Comparison of ENCODE assay signal across 14 mouse cellular contexts in genomic region chr1:171187851-171188700, GRCm38 (mm10). TPM values are rescaled to one million over a fixed set of nuclear protein-coding genes. Genes with fewer than 3 reads are reported as not detected.
DNase-seq lines count a peak whose midpoint lies in the region; ATAC-seq lines count a peak whose summit lies in the region.
"Had no signal": no experiment of that assay in that cellular context is flagged by ENCODE, and none has a peak within 500 bp of the region (broad histone marks: within the 10 kb centered on the region; RNA-seq: fewer than 3 reads in every experiment).

No protein-coding gene starts in this region.

- no peak overlapping the region for H3K4me2 ChIP-seq in heart, embryonic 13.5 days
- no peak overlapping the region for H3K4me2 ChIP-seq in heart, embryonic 11.5 days
- no peak overlapping the region for H3K4me2 ChIP-seq in embryonic facial prominence, embryonic 15.5 days (replicated peaks)
- H3K4me2 ChIP-seq in midbrain, embryonic 11.5 days = peak overlapping the region; percentile 0; the same call in 1 of the 2 replicates
- H3K4me2 ChIP-seq: liver, embryonic 15.5 days had no signal

- no peak for ATAC-seq in heart, embryonic 13.5 days (ENCODE audit: extremely low read depth, insufficient number of reproducible peaks, low FRiP score, low TSS enrichment)
- no peak for ATAC-seq in heart, embryonic 11.5 days (replicated peaks; ENCODE audit: insufficient number of reproducible peaks, low FRiP score, low TSS enrichment)
- ATAC-seq in embryonic facial prominence, embryonic 15.5 days (ENCODE audit: insufficient number of reproducible peaks, low FRiP score, low TSS enrichment, low read depth) = no peak
- peak; percentile 60; the same call in 1 of the 2 replicates for ATAC-seq in midbrain, embryonic 11.5 days (ENCODE audit: low FRiP score)

- H3K27ac ChIP-seq in heart, embryonic 13.5 days (replicated peaks) = peak overlapping the region; percentile 95
- H3K27ac ChIP-seq in heart, embryonic 11.5 days (ENCODE audit: low read depth, low read length) = no peak overlapping the region
- 0 out of 2 replicates have a peak overlapping the region, but pooled peaks have one; percentile 77 for H3K27ac ChIP-seq in embryonic facial prominence, embryonic 15.5 days (replicated peaks)
- peak overlapping the region; percentile 6; the same call in 1 of the 2 replicates for H3K27ac ChIP-seq in midbrain, embryonic 11.5 days (ENCODE audit: low read depth, low read length)
- H3K27ac ChIP-seq: liver, embryonic 15.5 days had no signal

- peaks cover 8% of the 10 kb centered on the region for H3K27me3 ChIP-seq in heart, embryonic 13.5 days (replicated peaks)
- H3K27me3 ChIP-seq in heart, embryonic 11.5 days (ENCODE audit: control insufficient read depth, insufficient read depth, low read length) = peaks cover 5% of the 10 kb centered on the region; the same call in 1 of the 2 replicates
- 0 out of 2 replicates have a peak, but pooled peaks cover 3% of the 10 kb centered on the region for H3K27me3 ChIP-seq in embryonic facial prominence, embryonic 15.5 days
- no peaks in the 10 kb centered on the region for H3K27me3 ChIP-seq in midbrain, embryonic 11.5 days (ENCODE audit: control insufficient read depth, insufficient read depth, low read length)
- H3K27me3 ChIP-seq: CH12.LX had no signal

- no peaks in the 10 kb centered on the region for H3K36me3 ChIP-seq in heart, embryonic 13.5 days
- no peaks in the 10 kb centered on the region for H3K36me3 ChIP-seq in heart, embryonic 11.5 days (ENCODE audit: control insufficient read depth, insufficient read depth, low read length)
- H3K36me3 ChIP-seq in embryonic facial prominence, embryonic 15.5 days = no peaks in the 10 kb centered on the region
- H3K36me3 ChIP-seq in midbrain, embryonic 11.5 days (ENCODE audit: control insufficient read depth, insufficient read depth, low read length) = no peaks in the 10 kb centered on the region
- H3K36me3 ChIP-seq: liver, embryonic 15.5 days had no signal

- H3K4me3 ChIP-seq in heart, embryonic 13.5 days = no peak overlapping the region
- no peak overlapping the region for H3K4me3 ChIP-seq in heart, embryonic 11.5 days (ENCODE audit: low read depth, low read length)
- no peak overlapping the region for H3K4me3 ChIP-seq in embryonic facial prominence, embryonic 15.5 days (replicated peaks)
- H3K4me3 ChIP-seq in midbrain, embryonic 11.5 days (ENCODE audit: low read depth, low read length) = no peak overlapping the region
- H3K4me3 ChIP-seq: liver, embryonic 15.5 days had no signal

- 69% methylated on average over 13 of the region's 13 CpGs for WGBS in heart, embryonic 13.5 days
- 69% methylated on average over 13 of the region's 13 CpGs for WGBS in heart, embryonic 11.5 days (ENCODE audit: insufficient replicate concordance)
- WGBS in embryonic facial prominence, embryonic 15.5 days = 52% methylated on average over 13 of the region's 13 CpGs
- WGBS in midbrain, embryonic 11.5 days = 21% methylated on average over 13 of the region's 13 CpGs

- DNase-seq in R1 (ENCODE audit: low read depth, low spot score) = peak; percentile 37
- DNase-seq in midbrain, embryonic 11.5 days (ENCODE audit: low spot score, missing footprints) = peak; percentile 93
- DNase-seq in urinary bladder, postnatal 36 days (ENCODE audit: low spot score in 2 of 2) = no peak
- no peak for DNase-seq in left cerebral cortex, adult 9 months (ENCODE audit: low spot score in 2 of 2)
- no peak for DNase-seq in ovary, postnatal 10 days (ENCODE audit: low spot score)
- DNase-seq: adrenal gland, adult 8-10 months; cerebellum, postnatal 25 days; kidney, adult 8-10 months; right cerebral cortex, postnatal 14 days had no signal

- H3K4me1 ChIP-seq in heart, embryonic 13.5 days = peaks cover 80% of the 10 kb centered on the region
- peaks cover 37% of the 10 kb centered on the region for H3K4me1 ChIP-seq in heart, embryonic 11.5 days (ENCODE audit: control insufficient read depth, insufficient read depth, low read length)
- peaks cover 33% of the 10 kb centered on the region for H3K4me1 ChIP-seq in embryonic facial prominence, embryonic 15.5 days
- peaks cover 24% of the 10 kb centered on the region for H3K4me1 ChIP-seq in midbrain, embryonic 11.5 days (ENCODE audit: control insufficient read depth, insufficient read depth, low read length)

- no peaks in the 10 kb centered on the region for H3K9me3 ChIP-seq in heart, embryonic 13.5 days
- no peaks in the 10 kb centered on the region for H3K9me3 ChIP-seq in heart, embryonic 11.5 days (replicated peaks; ENCODE audit: control insufficient read depth, low read length)
- H3K9me3 ChIP-seq in embryonic facial prominence, embryonic 15.5 days (replicated peaks) = no peaks in the 10 kb centered on the region
- no peaks in the 10 kb centered on the region for H3K9me3 ChIP-seq in midbrain, embryonic 11.5 days (ENCODE audit: control insufficient read depth, low read length)
- H3K9me3 ChIP-seq: liver, embryonic 15.5 days had no signal

- peak overlapping the region; percentile 58 for H3K9ac ChIP-seq in heart, embryonic 13.5 days
- no peak overlapping the region for H3K9ac ChIP-seq in heart, embryonic 11.5 days (ENCODE audit: low read depth, low read length)
- no peak overlapping the region for H3K9ac ChIP-seq in embryonic facial prominence, embryonic 15.5 days
- no peak overlapping the region for H3K9ac ChIP-seq in midbrain, embryonic 11.5 days (ENCODE audit: low read length)
- H3K9ac ChIP-seq: liver, embryonic 15.5 days had no signal

RNA-seq across cellular contexts. Expression of gene Pcp4l1, which starts 8.0 kb away (rescaled TPM):
- polyA plus RNA-seq in heart, embryonic 13.5 days (2015; fragmentation: Nextera tagmentation; extraction: Ambion mirVana) = 38.3 and 39.3 TPM in 2 replicates
- polyA plus RNA-seq in heart, embryonic 11.5 days (2014; fragmentation: Nextera tagmentation; extraction: Ambion mirVana) = 36.2 and 40.0 TPM in 2 replicates
- polyA plus RNA-seq in embryonic facial prominence, embryonic 15.5 days (2015; fragmentation: Nextera tagmentation; extraction: Ambion mirVana) = 35.8 and 38.1 TPM in 2 replicates
- 30.1 and 32.0 TPM in 2 replicates for polyA plus RNA-seq in midbrain, embryonic 11.5 days (2014; fragmentation: Nextera tagmentation; extraction: Ambion mirVana)

RNA-seq across cellular contexts. Expression of gene Nr1i3, which starts 25.7 kb away (rescaled TPM):
- polyA plus RNA-seq in heart, embryonic 13.5 days (2015; fragmentation: Nextera tagmentation; extraction: Ambion mirVana) = 0.25 and 0.36 TPM in 2 replicates
- 0.11 and 0.19 TPM in 2 replicates for polyA plus RNA-seq in heart, embryonic 11.5 days (2014; fragmentation: Nextera tagmentation; extraction: Ambion mirVana)
- polyA plus RNA-seq in embryonic facial prominence, embryonic 15.5 days (2015; fragmentation: Nextera tagmentation; extraction: Ambion mirVana) = 0.24 and 0.42 TPM in 2 replicates
- polyA plus RNA-seq in midbrain, embryonic 11.5 days (2014; fragmentation: Nextera tagmentation; extraction: Ambion mirVana) = 0.10 and 0.18 TPM in 2 replicates

RNA-seq across cellular contexts. Expression of gene Tomm40l, which starts 34.2 kb away (rescaled TPM):
- polyA plus RNA-seq in heart, embryonic 13.5 days (2015; fragmentation: Nextera tagmentation; extraction: Ambion mirVana) = 44.8 and 52.5 TPM in 2 replicates
- 44.1 and 53.2 TPM in 2 replicates for polyA plus RNA-seq in heart, embryonic 11.5 days (2014; fragmentation: Nextera tagmentation; extraction: Ambion mirVana)
- polyA plus RNA-seq in embryonic facial prominence, embryonic 15.5 days (2015; fragmentation: Nextera tagmentation; extraction: Ambion mirVana) = 29.5 and 30.0 TPM in 2 replicates
- polyA plus RNA-seq in midbrain, embryonic 11.5 days (2014; fragmentation: Nextera tagmentation; extraction: Ambion mirVana) = 24.0 and 24.7 TPM in 2 replicates

RNA-seq across cellular contexts. Expression of gene Apoa2, which starts 36.8 kb away (rescaled TPM):
- polyA plus RNA-seq in heart, embryonic 13.5 days (2015; fragmentation: Nextera tagmentation; extraction: Ambion mirVana) = 21.9 and 119 TPM in 2 replicates
- 13.6 and 55.4 TPM in 2 replicates for polyA plus RNA-seq in heart, embryonic 11.5 days (2014; fragmentation: Nextera tagmentation; extraction: Ambion mirVana)
- 1.3 and 1.9 TPM in 2 replicates for polyA plus RNA-seq in embryonic facial prominence, embryonic 15.5 days (2015; fragmentation: Nextera tagmentation; extraction: Ambion mirVana)
- polyA plus RNA-seq in midbrain, embryonic 11.5 days (2014; fragmentation: Nextera tagmentation; extraction: Ambion mirVana) = 2.1 and 3.7 TPM in 2 replicates

RNA-seq across cellular contexts. Expression of gene Mpz, which starts 37.6 kb away (rescaled TPM):
- polyA plus RNA-seq in heart, embryonic 13.5 days (2015; fragmentation: Nextera tagmentation; extraction: Ambion mirVana) = 0.33 and 0.36 TPM in 2 replicates
- polyA plus RNA-seq in heart, embryonic 11.5 days (2014; fragmentation: Nextera tagmentation; extraction: Ambion mirVana) = 0.30 TPM in 1 of 2 replicates, not detected in the other
- 6.8 and 8.5 TPM in 2 replicates for polyA plus RNA-seq in embryonic facial prominence, embryonic 15.5 days (2015; fragmentation: Nextera tagmentation; extraction: Ambion mirVana)
- polyA plus RNA-seq in midbrain, embryonic 11.5 days (2014; fragmentation: Nextera tagmentation; extraction: Ambion mirVana) = 0.12 TPM in 2 replicates
- polyA plus RNA-seq: liver, embryonic 15.5 days had no signal

Comparison
In these comparisons a context has a peak if more than half of its experiments do, and no peak if none do; other contexts are left out.
1. DNase-seq: peak in R1 (single experiment) and midbrain, embryonic 11.5 days (single experiment); none in urinary bladder, postnatal 36 days (0 of 2), left cerebral cortex, adult 9 months (0 of 2) and ovary, postnatal 10 days (single experiment).